Mouse (Mus musculus) C2C12 (cell line): Measurements from ENCODE around the gene Mrgprd. TPM values are rescaled to one million over a fixed set of nuclear protein-coding genes. Genes with fewer than 3 reads are reported as not detected.

Experiments used
- H3K27me3 ChIP-seq: one replicate; pipeline ENCODE4 v1.6.1; 2011; ENCODE audit not compliant: control insufficient read depth, insufficient read depth, insufficient read length
- H3K36me3 ChIP-seq: one replicate; pipeline ENCODE4 v1.6.1; 2011; ENCODE audit not compliant: control insufficient read depth, insufficient read depth
- H3K4me3 ChIP-seq: one replicate; pipeline ENCODE4 v1.5.1; 2011; ENCODE audit warnings: mild to moderate bottlenecking, control low read depth; ENCODE audit not compliant: poor library complexity, insufficient read depth, severe bottlenecking
- H3K79me2 ChIP-seq: one replicate; pipeline ENCODE4 v1.6.1; 2011; ENCODE audit not compliant: control insufficient read depth, insufficient read depth
- H3K79me3 ChIP-seq: one replicate; pipeline ENCODE4 v1.6.1; 2011; ENCODE audit warnings: low read depth, control low read depth
- H3ac ChIP-seq: one replicate; pipeline ENCODE3; 2011; ENCODE audit warnings: low read depth; ENCODE audit not compliant: control insufficient read depth, insufficient read length
- CEBPB ChIP-seq: IDR thresholded peaks from one replicate; pipeline ENCODE4 v1.6.1; 2011; ENCODE audit warnings: low read depth, mild to moderate bottlenecking, control low read depth, moderate library complexity
- CTCF ChIP-seq: IDR thresholded peaks from one replicate; pipeline ENCODE4 v1.5.1; 2011; ENCODE audit not compliant: control insufficient read depth, insufficient read depth, insufficient read length
- FOSL1 ChIP-seq: IDR thresholded peaks from one replicate; pipeline ENCODE4 v1.8.0; 2011; ENCODE audit warnings: mild to moderate bottlenecking, low read length; ENCODE audit not compliant: poor library complexity, insufficient read depth, severe bottlenecking
- MAX ChIP-seq: IDR thresholded peaks from one replicate; pipeline ENCODE4 v1.6.1; 2011; ENCODE audit warnings: mild to moderate bottlenecking, control low read depth
- MYOD1 ChIP-seq: IDR thresholded peaks from one replicate; pipeline ENCODE4 v1.6.1; 2011; ENCODE audit warnings: low read depth; ENCODE audit not compliant: control insufficient read depth, insufficient read length
- MYOG ChIP-seq: IDR thresholded peaks from one replicate; pipeline ENCODE4 v1.6.1; 2011; ENCODE audit not compliant: control insufficient read depth, insufficient read length; ENCODE audit errors: extremely low read depth
- USF1 ChIP-seq: IDR thresholded peaks from one replicate; pipeline ENCODE4 v1.6.1; 2011; ENCODE audit warnings: low read depth, mild to moderate bottlenecking, control low read depth, moderate library complexity
- long read RNA-seq, 2 experiments: library from polyadenylated mRNA; unstranded; transcript quantifications; one replicate each; pipeline ENCODE4 v2.0.0; 2019 to 2020
- polyA plus RNA-seq: library from polyadenylated mRNA; unstranded; fragments of >200 nt; fragmentation: generic; extraction: Trizol; gene quantifications from one replicate; pipeline ENCODE4 v1.2.1, GENCODE M21; 2012; ENCODE audit warnings: missing spikeins

The Mrgprd gene
- not detected for polyA plus RNA-seq
- long read RNA-seq, experiment 1 = 0 reads
- long read RNA-seq, experiment 2 = 0 reads

- Histone ChIP-seq H3K79me2 (no peaks in the 10 kb centered on the region), H3K4me3 (no peak within 1 kb of the TSS), H3K27me3 (peaks cover 3% of the 10 kb centered on the region), H3K36me3 (no peaks in the 10 kb centered on the region), H3ac (no peak within 1 kb of the TSS), H3K79me3 (no peaks in the 10 kb centered on the region)
- TF ChIP-seq CTCF (no peak), FOSL1 (no peak), USF1 (no peak), CEBPB (no peak), MAX (no peak), MYOD1 (no peak), MYOG (no peak)
These were observed at the start of gene Mrgprd for GRCm38 (mm10) chr7:145314785-145315411. Gene Mrgprd, plus strand, starts transcription at chr7:145314835.

GRCm38 (mm10) chr7:145266011-145266410, 48.6 kb upstream of the Mrgprd start:
- H3K27me3 ChIP-seq = no peaks in the 10 kb centered on the region
- no peaks in the 10 kb centered on the region for H3K79me3 ChIP-seq
- TF ChIP-seq FOSL1 = no peak
- TF ChIP-seq CEBPB = no peak
- no peak for TF ChIP-seq USF1
- TF ChIP-seq MYOG = no peak
- no peak for TF ChIP-seq CTCF
- no peak for TF ChIP-seq MAX
- no peak for TF ChIP-seq MYOD1
- H3K4me3 ChIP-seq = no peak overlapping the region
- H3K79me2 ChIP-seq = no peaks in the 10 kb centered on the region
- no peak overlapping the region for H3ac ChIP-seq
- H3K36me3 ChIP-seq = peaks cover 9% of the 10 kb centered on the region

GRCm38 (mm10) chr7:145268890-145269289, 45.7 kb upstream of the Mrgprd start:
- no peak overlapping the region for H3K4me3 ChIP-seq
- no peaks in the 10 kb centered on the region for H3K27me3 ChIP-seq
- no peaks in the 10 kb centered on the region for H3K79me2 ChIP-seq
- TF ChIP-seq MAX (no peak), USF1 (no peak), FOSL1 (no peak), MYOG (no peak), CTCF (no peak), CEBPB (no peak), MYOD1 (no peak)
- no peak overlapping the region for H3ac ChIP-seq
- H3K79me3 ChIP-seq = no peaks in the 10 kb centered on the region
- H3K36me3 ChIP-seq = peaks cover 9% of the 10 kb centered on the region

DNA sequence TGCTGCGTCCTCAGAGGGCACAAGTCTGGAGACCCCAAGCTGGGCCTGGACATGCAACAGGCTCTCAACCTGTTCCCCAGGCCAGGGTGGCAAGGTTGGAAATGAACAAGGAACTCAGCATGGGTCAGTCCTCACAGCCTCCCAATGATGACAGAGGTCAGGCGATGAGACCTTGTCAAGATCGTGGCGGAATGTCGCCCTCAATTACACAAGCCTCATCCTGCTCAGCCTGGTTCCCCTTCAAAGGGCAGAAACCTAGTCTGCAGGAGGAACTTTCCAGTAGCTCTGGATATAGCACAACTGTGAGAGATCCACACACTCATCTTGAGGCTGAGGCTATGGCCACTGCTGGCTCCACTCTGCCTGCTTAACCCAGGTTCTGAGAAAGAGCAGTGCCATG, 43.7 kb upstream of the Mrgprd start:
- TF ChIP-seq USF1 (no peak), CEBPB (no peak), FOSL1 (no peak), CTCF (no peak), MYOD1 (no peak), MAX (no peak), MYOG (no peak)
- H3K4me3 ChIP-seq = no peak overlapping the region
- peaks cover 14% of the 10 kb centered on the region for H3K36me3 ChIP-seq
- H3K27me3 ChIP-seq = no peaks in the 10 kb centered on the region
- no peaks in the 10 kb centered on the region for H3K79me3 ChIP-seq
- no peaks in the 10 kb centered on the region for H3K79me2 ChIP-seq
- no peak overlapping the region for H3ac ChIP-seq

DNA sequence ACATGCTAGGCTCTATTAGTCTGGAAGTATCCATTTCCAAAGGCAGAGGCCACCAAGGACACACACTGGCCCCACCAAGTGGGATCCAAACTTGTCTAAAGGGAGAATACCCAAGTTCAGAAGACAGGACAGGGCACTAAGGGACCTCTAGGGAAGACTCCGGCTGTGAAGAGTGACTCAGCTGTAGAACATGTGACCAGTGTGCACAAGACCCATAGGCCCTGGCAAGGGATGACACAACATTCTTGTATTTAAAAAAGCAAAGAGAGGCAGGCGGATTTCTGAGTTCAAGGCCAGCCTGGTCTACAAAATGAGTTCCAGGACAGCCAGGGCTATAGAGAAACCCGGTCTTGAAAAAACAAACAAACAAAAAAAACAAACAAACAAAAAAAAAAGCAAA, 39.1 kb upstream of the Mrgprd start:
- TF ChIP-seq USF1 (peak; percentile 63), MAX (no peak)
- H3K27me3 ChIP-seq = no peaks in the 10 kb centered on the region
- no peak overlapping the region for H3ac ChIP-seq
- no peak overlapping the region for H3K4me3 ChIP-seq
- H3K79me2 ChIP-seq = no peaks in the 10 kb centered on the region
- no peaks in the 10 kb centered on the region for H3K79me3 ChIP-seq
- peaks cover 7% of the 10 kb centered on the region for H3K36me3 ChIP-seq

- Histone ChIP-seq H3K79me2 (no peaks in the 10 kb centered on the region), H3K4me3 (no peak overlapping the region), H3K27me3 (no peaks in the 10 kb centered on the region), H3K36me3 (no peaks in the 10 kb centered on the region), H3ac (no peak overlapping the region), H3K79me3 (no peaks in the 10 kb centered on the region)
- TF ChIP-seq MYOD1 = no peak
- no peak for TF ChIP-seq FOSL1
- no peak for TF ChIP-seq MYOG
- no peak for TF ChIP-seq CTCF
- TF ChIP-seq CEBPB = no peak
- no peak for TF ChIP-seq MAX
- TF ChIP-seq USF1 = no peak
These were observed 33.2 kb upstream of the Mrgprd start for GRCm38 (mm10) chr7:145281396-145281795.
